Mouse (Mus musculus) liver, adult 2 months (tissue): ENCODE measurements around the gene Phf1.

Experiments
- CTCF ChIP-seq: fragments of 200-500 bp; IDR thresholded peaks from 2 replicates; pipeline ENCODE4 v1.5.1; 2011; ENCODE audit warnings: low read depth, low read length, control low read depth
- POLR2A ChIP-seq: fragments of 200-500 bp; IDR thresholded peaks from 2 replicates; pipeline ENCODE4 v1.6.1; 2011; ENCODE audit warnings: low read length, control low read depth; ENCODE audit not compliant: insufficient read depth; ENCODE audit errors: extremely low read depth

GRCm38 (mm10) chr17:26938731-26939130, 5.9 kb downstream of the Phf1 start:
- TF ChIP-seq CTCF: no peak
- TF ChIP-seq POLR2A: no peak
